Mouse (Mus musculus) lung, adult 2 months (tissue): ENCODE measurements at regions not wholly inside any gene's neighbourhood (a gene's known extent, or its start where the extent isn't known, plus 50 kb on each side); places are given as distances from the start of the nearest gene placed in this dataset.

Experiments used
- DNase-seq: peaks from one replicate; pipeline ENCODE4 v3.0.0; 2022
- H3K4me1 ChIP-seq: fragments of 200-500 bp; 2 replicates; pipeline ENCODE4 v1.6.1; 2011; ENCODE audit warnings: low read length; ENCODE audit not compliant: control insufficient read depth, insufficient read depth
- H3K4me3 ChIP-seq: fragments of 200-500 bp; replicated peaks from 2 replicates; pipeline ENCODE3; 2011; ENCODE audit warnings: low read depth, mild to moderate bottlenecking, control low read depth, low read length; ENCODE audit errors: extremely low read depth
- CTCF ChIP-seq: fragments of 200-500 bp; IDR thresholded peaks from 2 replicates; pipeline ENCODE4 v1.5.1; 2011; ENCODE audit warnings: mild to moderate bottlenecking, low read length, control low read depth; ENCODE audit not compliant: insufficient read depth
- POLR2A ChIP-seq: fragments of 200-500 bp; IDR thresholded peaks from 2 replicates; pipeline ENCODE4 v1.6.1; 2011; ENCODE audit warnings: low read depth, mild to moderate bottlenecking, control low read depth, low read length, borderline replicate concordance; ENCODE audit errors: extremely low read depth
- WGBS: fragments of 180-500 bp; shearing (Covaris S2); methylation state at CpG from one replicate; pipeline ENCODE4 v1.1.7; 2018; 5-methylcytosine and 5-hydroxymethylcytosine counted together

DNA sequence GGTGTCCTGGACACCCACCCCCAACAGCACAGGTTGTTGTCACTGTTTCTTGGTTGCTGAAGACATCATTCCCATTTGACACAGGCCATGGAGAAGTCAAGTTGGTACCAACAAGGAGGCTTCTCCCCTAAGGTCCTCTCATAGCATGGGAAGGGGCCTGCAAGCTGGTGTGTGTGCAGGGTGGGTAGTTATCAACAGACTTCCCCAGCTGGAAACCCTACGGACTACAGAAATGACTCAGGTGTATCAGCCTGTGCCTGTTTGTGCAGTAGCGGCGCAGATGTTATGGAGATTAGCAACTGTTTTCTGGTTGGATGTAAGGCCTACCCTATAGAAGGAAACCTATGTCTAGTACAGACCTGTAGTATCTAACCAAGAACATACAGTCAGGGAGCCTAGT, 60.3 kb upstream of the Runx1 start:
- no peak for DNase-seq
- Histone ChIP-seq H3K4me3 (no peak overlapping the region), H3K4me1 (no peaks in the 10 kb centered on the region)
- 99% methylated on average over 3 of the region's 3 CpGs for WGBS
- TF ChIP-seq CTCF (no peak), POLR2A (no peak)

DNA sequence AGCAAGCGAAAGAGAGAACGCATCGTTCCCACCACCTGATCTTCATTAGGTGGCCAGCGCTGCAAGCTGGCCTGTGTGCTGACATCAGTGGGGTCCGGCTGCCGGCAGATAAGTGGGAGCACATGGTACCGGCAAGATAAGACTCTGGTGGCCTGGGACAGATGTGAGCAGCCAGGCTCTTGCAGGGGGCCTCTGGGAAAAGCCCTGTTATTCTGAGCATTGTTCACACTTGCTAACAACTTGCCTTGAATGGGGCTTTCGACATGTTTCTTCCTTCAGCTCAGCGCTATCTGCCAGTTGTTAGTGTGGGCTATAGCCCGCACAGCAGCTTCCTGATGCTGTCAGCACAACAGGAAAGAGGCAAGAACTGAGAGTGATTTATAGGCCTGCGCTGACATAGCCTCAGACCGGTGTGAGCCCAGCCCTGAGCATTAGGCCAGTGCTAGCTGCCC, 57.9 kb upstream of the Runx1 start:
- no peaks in the 10 kb centered on the region for H3K4me1 ChIP-seq
- TF ChIP-seq CTCF: no peak
- 32% methylated on average over 12 of the region's 12 CpGs for WGBS
- DNase-seq: no peak
- no peak overlapping the region for H3K4me3 ChIP-seq

DNA sequence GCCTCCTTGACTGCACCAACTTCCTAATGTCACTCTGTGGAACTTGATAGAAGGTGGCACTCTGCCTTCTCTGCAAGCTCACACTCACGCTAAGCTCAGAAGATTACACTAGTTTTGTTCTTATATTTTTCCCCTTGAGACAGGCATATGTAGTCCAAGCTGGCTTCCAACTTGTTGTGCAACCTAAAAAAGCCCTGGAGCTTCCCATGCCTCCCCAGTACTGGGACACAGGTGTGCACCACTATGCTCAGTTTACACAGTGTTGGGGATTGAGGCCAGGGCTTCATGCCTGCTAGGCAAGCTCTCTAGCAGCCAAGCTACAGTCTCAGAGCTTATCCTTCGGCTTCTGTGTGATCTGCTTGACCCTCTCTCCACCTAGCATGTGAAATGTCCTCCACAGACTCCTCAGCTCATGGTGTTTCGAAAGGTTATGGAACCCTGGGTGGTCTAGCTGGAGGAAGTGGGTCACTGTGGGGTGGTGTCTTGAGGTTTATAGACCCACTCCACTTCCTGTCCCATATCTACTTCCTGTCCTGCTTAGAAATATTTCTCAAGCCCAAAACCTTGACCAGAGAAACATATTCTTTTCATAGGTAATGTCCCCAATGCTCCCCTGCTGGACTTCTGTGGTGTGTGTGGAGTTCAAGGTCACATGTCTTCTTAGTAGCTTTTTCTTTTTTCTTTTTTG, 54.6 kb upstream of the Runx1 start:
- TF ChIP-seq CTCF (no peak), POLR2A (no peak)
- WGBS: 76% methylated on average over 3 of the region's 3 CpGs
- H3K4me1 ChIP-seq: no peaks in the 10 kb centered on the region
- no peak for DNase-seq
- H3K4me3 ChIP-seq: no peak overlapping the region

DNA sequence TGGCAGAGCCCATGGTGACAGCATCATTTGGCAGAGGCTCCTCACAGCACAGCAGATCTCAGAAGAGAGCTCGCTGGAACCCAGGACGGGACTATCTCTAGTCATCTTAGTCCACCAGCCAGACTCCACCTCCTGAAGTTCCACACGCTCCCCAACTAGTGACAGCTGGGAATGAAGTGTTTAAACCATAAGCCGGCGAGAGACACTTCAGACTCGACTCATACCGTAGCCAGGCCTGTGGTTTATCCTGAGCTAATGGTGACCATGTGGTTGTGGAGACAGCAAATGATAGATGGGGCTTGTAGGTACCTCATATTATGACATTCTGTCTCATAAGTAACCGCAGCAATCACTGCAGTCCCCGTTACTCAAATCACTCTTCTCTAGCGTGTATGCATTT, 52.1 kb upstream of the Runx1 start:
- WGBS: 63% methylated on average over 10 of the region's 10 CpGs
- no peak for TF ChIP-seq POLR2A
- TF ChIP-seq CTCF: no peak
- Histone ChIP-seq H3K4me3 (no peak overlapping the region), H3K4me1 (no peaks in the 10 kb centered on the region)
- no peak for DNase-seq
